In the genomic region with DNA sequence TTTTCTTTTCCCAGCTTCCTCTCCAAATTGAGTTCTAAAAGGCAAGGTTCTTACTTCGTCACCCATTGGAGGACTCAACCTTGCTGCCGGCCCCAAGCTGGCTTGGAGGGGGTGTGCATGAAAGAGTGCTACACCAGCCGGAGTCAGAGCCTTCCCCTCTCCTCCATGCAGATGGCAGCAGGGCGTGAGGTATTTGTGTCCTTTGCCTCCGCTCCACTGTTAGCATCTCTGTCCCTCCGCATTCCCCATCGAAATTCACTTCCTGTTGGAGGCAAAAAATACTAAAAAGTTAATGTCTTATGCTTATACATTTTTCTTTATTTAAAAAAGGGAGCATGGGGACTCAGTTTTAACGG, we compare ENCODE assay signal across 14 mouse cellular contexts.
DNase-seq lines count a peak whose midpoint lies in the region; ATAC-seq and TF ChIP-seq lines count a peak whose summit lies in the region.
"Had no signal": no experiment of that assay in that cellular context is flagged by ENCODE, and none has a peak within 500 bp of the region (broad histone marks: within the 10 kb centered on the region; RNA-seq: fewer than 3 reads in every experiment).

No protein-coding gene starts in this region.

- no peak overlapping the region for H3K4me2 ChIP-seq in heart, postnatal 0 days (ENCODE audit: low read depth, low read length)
- H3K4me2 ChIP-seq in midbrain, embryonic 16.5 days (ENCODE audit: low read length): no peak overlapping the region
- H3K4me2 ChIP-seq in midbrain, embryonic 15.5 days: no peak overlapping the region
- no peak overlapping the region for H3K4me2 ChIP-seq in stomach, postnatal 0 days (replicated peaks; ENCODE audit: low read depth)
- H3K4me2 ChIP-seq: liver, embryonic 13.5 days; neural tube, embryonic 15.5 days had no signal

- no peaks in the 10 kb centered on the region for H3K36me3 ChIP-seq in heart, postnatal 0 days (replicated peaks; ENCODE audit: control insufficient read depth, insufficient read depth, low read length)
- H3K36me3 ChIP-seq in midbrain, embryonic 16.5 days (ENCODE audit: control insufficient read depth, insufficient read depth, low read length): no peaks in the 10 kb centered on the region
- no peaks in the 10 kb centered on the region for H3K36me3 ChIP-seq in midbrain, embryonic 15.5 days (replicated peaks)
- H3K36me3 ChIP-seq in stomach, postnatal 0 days (ENCODE audit: control insufficient read depth, insufficient read depth, low read length): no peaks in the 10 kb centered on the region
- H3K36me3 ChIP-seq: liver, embryonic 13.5 days; neural tube, embryonic 15.5 days had no signal

- H3K9ac ChIP-seq in heart, postnatal 0 days (replicated peaks; ENCODE audit: low read depth, low read length): no peak overlapping the region
- no peak overlapping the region for H3K9ac ChIP-seq in midbrain, embryonic 16.5 days (ENCODE audit: low read depth, low read length)
- no peak overlapping the region for H3K9ac ChIP-seq in midbrain, embryonic 15.5 days
- no peak overlapping the region for H3K9ac ChIP-seq in stomach, postnatal 0 days (ENCODE audit: low read length)
- H3K9ac ChIP-seq: liver, embryonic 13.5 days; neural tube, embryonic 15.5 days had no signal

- no peak for DNase-seq in heart, postnatal 0 days (ENCODE audit: low spot score)
- DNase-seq in heart, postnatal 10 days: no peak
- no peak for DNase-seq in layer of hippocampus, adult 2 months (ENCODE audit: low spot score in 2 of 2)
- DNase-seq in layer of hippocampus, adult 8-10 months (ENCODE audit: low spot score in 2 of 2): no peak
- no peak for DNase-seq in stomach, postnatal 0 days (ENCODE audit: low spot score)
- no peak for DNase-seq in MN1 (ENCODE audit: low spot score)
- DNase-seq: cerebellum, adult 9-10 months; embryo, embryonic 11 days; liver, embryonic 13.5 days had no signal

- H3K4me3 ChIP-seq in heart, postnatal 0 days (ENCODE audit: low read depth, low read length): no peak overlapping the region
- no peak overlapping the region for H3K4me3 ChIP-seq in layer of hippocampus, adult 2 months
- no peak overlapping the region for H3K4me3 ChIP-seq in midbrain, embryonic 16.5 days (ENCODE audit: low read depth, low read length)
- H3K4me3 ChIP-seq in midbrain, embryonic 15.5 days: no peak overlapping the region
- H3K4me3 ChIP-seq in stomach, postnatal 0 days (ENCODE audit: low read depth, low read length): no peak overlapping the region
- H3K4me3 ChIP-seq: liver, embryonic 13.5 days; neural tube, embryonic 15.5 days had no signal

- intact Hi-C loops in heart, postnatal 10 days (cut with DNase I): no loop called here

- H3K9me3 ChIP-seq in heart, postnatal 0 days (replicated peaks; ENCODE audit: control insufficient read depth, low read length): no peaks in the 10 kb centered on the region
- no peaks in the 10 kb centered on the region for H3K9me3 ChIP-seq in midbrain, embryonic 16.5 days (replicated peaks; ENCODE audit: control insufficient read depth, low read length, poor library complexity, severe bottlenecking)
- H3K9me3 ChIP-seq in midbrain, embryonic 15.5 days: no peaks in the 10 kb centered on the region
- H3K9me3 ChIP-seq in stomach, postnatal 0 days (ENCODE audit: control insufficient read depth, low read length): no peaks in the 10 kb centered on the region
- H3K9me3 ChIP-seq: liver, embryonic 13.5 days; neural tube, embryonic 15.5 days had no signal

- WGBS in heart, postnatal 0 days: 56% methylated on average over 8 of the region's 8 CpGs
- WGBS in midbrain, embryonic 16.5 days: 62% methylated on average over 8 of the region's 8 CpGs
- WGBS in midbrain, embryonic 15.5 days: 68% methylated on average over 8 of the region's 8 CpGs
- WGBS in stomach, postnatal 0 days: 59% methylated on average over 8 of the region's 8 CpGs

- no peak for TF ChIP-seq EP300 in heart, postnatal 0 days (IDR thresholded peaks at IDR 0.05; ENCODE audit: low read depth)
- TF ChIP-seq EP300 in stomach, postnatal 0 days (optimal IDR thresholded peaks at IDR 0.05): no peak

- H3K27ac ChIP-seq in heart, postnatal 0 days (ENCODE audit: low read depth): peak overlapping the region; percentile 63
- H3K27ac ChIP-seq in layer of hippocampus, adult 2 months: peak overlapping the region; percentile 62
- H3K27ac ChIP-seq in midbrain, embryonic 16.5 days (ENCODE audit: low read length): peak overlapping the region; percentile 34
- no peak overlapping the region for H3K27ac ChIP-seq in midbrain, embryonic 15.5 days
- peak overlapping the region; percentile 70 for H3K27ac ChIP-seq in stomach, postnatal 0 days (replicated peaks)
- H3K27ac ChIP-seq: liver, embryonic 13.5 days; neural tube, embryonic 15.5 days had no signal

- H3K27me3 ChIP-seq in heart, postnatal 0 days (ENCODE audit: control insufficient read depth, insufficient read depth, low read length): no peaks in the 10 kb centered on the region
- H3K27me3 ChIP-seq in midbrain, embryonic 16.5 days (ENCODE audit: control insufficient read depth, insufficient read depth, low read depth, low read length): no peaks in the 10 kb centered on the region
- H3K27me3 ChIP-seq in midbrain, embryonic 15.5 days (replicated peaks): no peaks in the 10 kb centered on the region
- H3K27me3 ChIP-seq in stomach, postnatal 0 days (ENCODE audit: control insufficient read depth, insufficient read depth, low read length): no peaks in the 10 kb centered on the region
- H3K27me3 ChIP-seq: CH12.LX; liver, embryonic 13.5 days; neural tube, embryonic 15.5 days; Patski had no signal

- ATAC-seq in heart, postnatal 0 days (ENCODE audit: insufficient read depth, low read depth): no peak
- ATAC-seq in midbrain, embryonic 16.5 days: no peak
- no peak for ATAC-seq in midbrain, embryonic 15.5 days (replicated peaks)
- no peak for ATAC-seq in stomach, postnatal 0 days (ENCODE audit: low FRiP score, low TSS enrichment)
- ATAC-seq: Patski had no signal

- H3K4me1 ChIP-seq in heart, postnatal 0 days (ENCODE audit: control insufficient read depth, insufficient read depth): peaks cover 23% of the 10 kb centered on the region
- no peaks in the 10 kb centered on the region; the same call in 1 of the 2 replicates for H3K4me1 ChIP-seq in midbrain, embryonic 16.5 days (ENCODE audit: control insufficient read depth, insufficient read depth, low read length)
- peaks cover 6% of the 10 kb centered on the region; the same call in 1 of the 2 replicates for H3K4me1 ChIP-seq in midbrain, embryonic 15.5 days
- no peaks in the 10 kb centered on the region for H3K4me1 ChIP-seq in stomach, postnatal 0 days (replicated peaks; ENCODE audit: control insufficient read depth, insufficient read depth)
- H3K4me1 ChIP-seq: liver, embryonic 13.5 days had no signal

- no peak for TF ChIP-seq CTCF in heart, postnatal 0 days (IDR thresholded peaks at IDR 0.05; ENCODE audit: low read depth)
- TF ChIP-seq CTCF in layer of hippocampus, adult 2 months (conservative IDR thresholded peaks at IDR 0.05): no peak
- TF ChIP-seq CTCF in stomach, postnatal 0 days (IDR thresholded peaks at IDR 0.05; ENCODE audit: low read depth): no peak
